Mouse (Mus musculus) thymus, adult 2 months (tissue): Measurements from ENCODE around the gene Clstn2. TPM values are rescaled to one million over a fixed set of nuclear protein-coding genes. Genes with fewer than 3 reads are reported as not detected.

Source experiments
- DNase-seq: peaks from one replicate; pipeline ENCODE4 v3.0.0; 2021
- H3K27ac ChIP-seq: fragments of 200-500 bp; 2 replicates; pipeline ENCODE4 v1.5.1; 2012; ENCODE audit warnings: low read length, control low read depth; ENCODE audit not compliant: control insufficient read depth, insufficient read depth
- H3K27me3 ChIP-seq: fragments of 200-500 bp; 2 replicates; pipeline ENCODE4 v1.6.1; 2012; ENCODE audit warnings: mild to moderate bottlenecking, low read length, moderate library complexity, mixed read lengths; ENCODE audit not compliant: control insufficient read depth, insufficient read depth
- H3K36me3 ChIP-seq: fragments of 200-500 bp; 2 replicates; pipeline ENCODE4 v1.6.1; 2012; ENCODE audit warnings: mild to moderate bottlenecking, low read length, moderate library complexity; ENCODE audit not compliant: control insufficient read depth, insufficient read depth
- H3K4me1 ChIP-seq: fragments of 200-500 bp; replicated peaks from 2 replicates; pipeline ENCODE4 v1.6.1; 2012; ENCODE audit warnings: low read length; ENCODE audit not compliant: control insufficient read depth, insufficient read depth
- H3K4me3 ChIP-seq: fragments of 200-500 bp; 2 replicates; pipeline ENCODE4 v1.5.1; 2012; ENCODE audit warnings: mild to moderate bottlenecking, low read length, control low read depth, moderate library complexity; ENCODE audit not compliant: control insufficient read depth, insufficient read depth
- CTCF ChIP-seq: fragments of 200-500 bp; IDR thresholded peaks from 2 replicates; pipeline ENCODE4 v1.5.1; 2012; ENCODE audit warnings: mild to moderate bottlenecking, control low read depth, low read length, moderate library complexity, borderline replicate concordance; ENCODE audit not compliant: control insufficient read depth, poor library complexity, insufficient read depth; ENCODE audit errors: extremely low read depth
- POLR2A ChIP-seq: fragments of 200-500 bp; IDR thresholded peaks from 2 replicates; pipeline ENCODE4 v1.6.1; 2012; ENCODE audit warnings: mild to moderate bottlenecking, low read length, control low read depth, moderate library complexity; ENCODE audit not compliant: control insufficient read depth, poor library complexity, insufficient read depth; ENCODE audit errors: extremely low read depth
- WGBS: fragments of 180-500 bp; shearing (Covaris S2); methylation state at CpG from one replicate; pipeline ENCODE4 v1.1.7; 2018; 5-methylcytosine and 5-hydroxymethylcytosine counted together
- polyA plus RNA-seq: library from polyadenylated mRNA; depleted of rRNA; stranded (reverse); fragments of >200 nt; gene quantifications from 2 replicates; pipeline ENCODE4 v1.2.3, GENCODE M21; 2012

Gene Clstn2
- polyA plus RNA-seq, 1 experiment = 0.27 TPM

- Histone ChIP-seq H3K4me1 (no peaks in the 10 kb centered on the region), H3K4me3 (no peak overlapping the region), H3K36me3 (no peaks in the 10 kb centered on the region), H3K27ac (no peak overlapping the region), H3K27me3 (no peaks in the 10 kb centered on the region)
- WGBS = 90% methylated on average over 7 of the region's 7 CpGs
- TF ChIP-seq POLR2A = no peak
- TF ChIP-seq CTCF = no peak
- no peak for DNase-seq
Measured at GRCm38 (mm10) chr9:97610566-97610965, 422.4 kb downstream of the Clstn2 start.

GRCm38 (mm10) chr9:97603729-97604128 is 429.3 kb downstream of the Clstn2 start:
- DNase-seq = no peak
- Histone ChIP-seq H3K27me3 (no peaks in the 10 kb centered on the region), H3K4me1 (no peaks in the 10 kb centered on the region), H3K36me3 (no peaks in the 10 kb centered on the region), H3K27ac (no peak overlapping the region), H3K4me3 (no peak overlapping the region)
- 81% methylated on average over 8 of the region's 8 CpGs for WGBS
- TF ChIP-seq CTCF = no peak
- TF ChIP-seq POLR2A = no peak

- DNase-seq = no peak
- no peak for TF ChIP-seq POLR2A
- TF ChIP-seq CTCF = no peak
- Histone ChIP-seq H3K4me1 (no peaks in the 10 kb centered on the region), H3K4me3 (no peak overlapping the region), H3K27me3 (no peaks in the 10 kb centered on the region), H3K36me3 (no peaks in the 10 kb centered on the region), H3K27ac (no peak overlapping the region)
- 87% methylated on average over 5 of the region's 5 CpGs for WGBS
Measured at GRCm38 (mm10) chr9:97602476-97602875, 430.5 kb downstream of the Clstn2 start.

GRCm38 (mm10) chr9:97599006-97599405 is 434.0 kb downstream of the Clstn2 start:
- Histone ChIP-seq H3K27ac (no peak overlapping the region), H3K4me1 (no peaks in the 10 kb centered on the region), H3K4me3 (no peak overlapping the region), H3K36me3 (no peaks in the 10 kb centered on the region), H3K27me3 (no peaks in the 10 kb centered on the region)
- WGBS = 100% methylated on average over 3 of the region's 3 CpGs
- no peak for TF ChIP-seq POLR2A
- TF ChIP-seq CTCF = no peak
- DNase-seq = no peak

- TF ChIP-seq CTCF (no peak), POLR2A (no peak)
- H3K4me3 ChIP-seq = no peak overlapping the region
- WGBS = 84% methylated on average over 4 of the region's 4 CpGs
- H3K27me3 ChIP-seq = no peaks in the 10 kb centered on the region
- no peak overlapping the region for H3K27ac ChIP-seq
- no peaks in the 10 kb centered on the region for H3K4me1 ChIP-seq
- no peaks in the 10 kb centered on the region for H3K36me3 ChIP-seq
- no peak for DNase-seq
Measured at GRCm38 (mm10) chr9:97590712-97591111, 442.3 kb downstream of the Clstn2 start.

- no peak for TF ChIP-seq CTCF
- TF ChIP-seq POLR2A = no peak
- Histone ChIP-seq H3K27me3 (no peaks in the 10 kb centered on the region), H3K27ac (no peak overlapping the region), H3K36me3 (no peaks in the 10 kb centered on the region), H3K4me1 (no peaks in the 10 kb centered on the region), H3K4me3 (no peak overlapping the region)
- WGBS = 86% methylated on average over 7 of the region's 7 CpGs
- no peak for DNase-seq
Measured at GRCm38 (mm10) chr9:97570881-97571280, 462.1 kb downstream of the Clstn2 start.

- TF ChIP-seq CTCF (no peak), POLR2A (no peak)
- H3K27me3 ChIP-seq = no peaks in the 10 kb centered on the region
- H3K4me1 ChIP-seq = no peaks in the 10 kb centered on the region
- no peak overlapping the region for H3K4me3 ChIP-seq
- 88% methylated on average over 6 of the region's 6 CpGs for WGBS
- no peak for DNase-seq
- H3K36me3 ChIP-seq = no peaks in the 10 kb centered on the region
- no peak overlapping the region for H3K27ac ChIP-seq
Measured at GRCm38 (mm10) chr9:97563121-97563520, 469.9 kb downstream of the Clstn2 start.
